Mouse (Mus musculus) spleen, adult 2 months (tissue): ENCODE measurements around the gene Gm826.

Source experiments
- CTCF ChIP-seq: fragments of 200-500 bp; IDR thresholded peaks from 2 replicates; pipeline ENCODE4 v1.5.1; 2011; ENCODE audit warnings: mild to moderate bottlenecking, inconsistent platforms; ENCODE audit not compliant: insufficient read depth, insufficient read length, insufficient replicate concordance; ENCODE audit errors: extremely low read depth
- POLR2A ChIP-seq: fragments of 200-500 bp; IDR thresholded peaks from 2 replicates; pipeline ENCODE4 v1.6.1; 2011; ENCODE audit warnings: low read depth, low read length, inconsistent platforms

- TF ChIP-seq CTCF (no peak), POLR2A (no peak)
These were observed 5.6 kb upstream of the Gm826 start for GRCm38 (mm10) chr2:160339595-160339994.
